Mouse (Mus musculus) forebrain, embryonic 13.5 days (tissue): ENCODE data around the gene Phtf2. TPM values are rescaled to one million over a fixed set of nuclear protein-coding genes. Genes with fewer than 3 reads are reported as not detected.

Experiments
- ATAC-seq: fragments of 200-750 bp; cut with Nextera tagmentation; 2 replicates; pipeline ENCODE4 v1.8.0; 2017
- H3K27ac ChIP-seq: fragments of 300-500 bp; sonication (generic); 2 replicates; pipeline ENCODE4 v1.5.1; 2015; ENCODE audit warnings: inconsistent platforms, mild to moderate bottlenecking, moderate library complexity
- H3K27me3 ChIP-seq: fragments of 300-500 bp; sonication (generic); 2 replicates; pipeline ENCODE4 v1.6.1; 2015; ENCODE audit warnings: mild to moderate bottlenecking, inconsistent platforms
- H3K36me3 ChIP-seq: fragments of 300-500 bp; sonication (generic); 2 replicates; pipeline ENCODE4 v1.6.1; 2015; ENCODE audit warnings: mild to moderate bottlenecking, inconsistent platforms; ENCODE audit not compliant: poor library complexity, severe bottlenecking
- H3K4me1 ChIP-seq: fragments of 300-500 bp; sonication (generic); 2 replicates; pipeline ENCODE4 v1.6.1; 2015; ENCODE audit warnings: inconsistent platforms
- H3K4me2 ChIP-seq: fragments of 300-500 bp; sonication (generic); 2 replicates; pipeline ENCODE4 v1.6.1; 2015; ENCODE audit warnings: inconsistent platforms, mild to moderate bottlenecking, moderate library complexity
- H3K4me3 ChIP-seq: fragments of 300-500 bp; sonication (generic); 2 replicates; pipeline ENCODE4 v1.5.1; 2015; ENCODE audit warnings: mild to moderate bottlenecking, inconsistent platforms
- H3K9ac ChIP-seq: fragments of 300-500 bp; sonication (generic); 2 replicates; pipeline ENCODE4 v1.6.1; 2015; ENCODE audit warnings: mild to moderate bottlenecking, inconsistent platforms
- H3K9me3 ChIP-seq: fragments of 300-500 bp; sonication (generic); replicated peaks from 2 replicates; pipeline ENCODE4 v1.6.1; 2016; ENCODE audit warnings: inconsistent platforms
- WGBS: fragments of 180-500 bp; shearing (Covaris S2); methylation state at CpG from one replicate; pipeline ENCODE4 v1.1.7; 2015; 5-methylcytosine and 5-hydroxymethylcytosine counted together
- polyA plus RNA-seq: library from polyadenylated mRNA; unstranded; fragments of >200 nt; fragmentation: Nextera tagmentation; extraction: Ambion mirVana; gene quantifications from 2 replicates; pipeline ENCODE4 v1.2.1, GENCODE M21; 2015

Gene Phtf2
- 20.7 and 22.5 TPM in 2 replicates for polyA plus RNA-seq

GRCm38 (mm10) chr5:20881915-20882800 lies at the start of gene Phtf2, which contains the start of gene Tmem60:
Gene Phtf2 (minus strand): TSS chr5:20882124.
Gene Tmem60 (plus strand): TSS chr5:20882191.
- ATAC-seq = peak; percentile 99
- Histone ChIP-seq H3K9me3 (no peaks in the 10 kb centered on the region), H3K9ac (peak within 1 kb of the TSS; percentile 82), H3K36me3 (peaks cover 12% of the 10 kb centered on the region), H3K4me1 (peaks cover 21% of the 10 kb centered on the region), H3K27ac (peak within 1 kb of the TSS; percentile 98), H3K4me2 (peak within 1 kb of the TSS; percentile 79), H3K4me3 (peak within 1 kb of the TSS; percentile 68), H3K27me3 (no peaks in the 10 kb centered on the region)
- WGBS = under 1% methylated on average over 93 of the region's 94 CpGs

- WGBS = 86% methylated on average over 3 of the region's 3 CpGs
- H3K4me1 ChIP-seq = peaks cover 12% of the 10 kb centered on the region; the same call in 1 of the 2 replicates
These were observed 49.4 kb upstream of the Phtf2 start for GRCm38 (mm10) chr5:20931300-20931699.

DNA sequence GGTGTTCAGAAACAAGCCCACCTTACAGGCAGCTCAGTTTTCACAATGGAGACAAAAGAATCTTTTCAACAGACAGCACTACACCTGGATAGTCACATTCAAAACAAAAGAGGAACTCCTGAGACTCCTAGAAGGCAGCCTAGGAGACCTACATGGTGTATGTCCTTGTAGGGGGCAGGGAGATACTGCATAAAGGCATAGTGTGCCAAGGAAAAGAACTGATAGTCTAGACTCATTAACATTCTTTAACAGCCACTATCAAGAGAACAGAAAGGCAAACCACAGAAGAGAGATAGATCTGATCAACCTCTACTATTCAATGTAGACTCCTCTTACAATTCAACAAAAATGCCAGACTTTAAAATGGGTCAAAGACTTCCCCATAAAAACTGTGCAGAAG lies 48.5 kb upstream of the Phtf2 start:
- no peaks in the 10 kb centered on the region for H3K9me3 ChIP-seq
- H3K4me3 ChIP-seq = no peak overlapping the region
- no peak overlapping the region for H3K9ac ChIP-seq
- H3K36me3 ChIP-seq = no peaks in the 10 kb centered on the region
- ATAC-seq = no peak
- H3K27me3 ChIP-seq = no peaks in the 10 kb centered on the region
- H3K27ac ChIP-seq = no peak overlapping the region
- no peak overlapping the region for H3K4me2 ChIP-seq
- peaks cover 9% of the 10 kb centered on the region; the same call in 1 of the 2 replicates for H3K4me1 ChIP-seq

More at GRCm38 (mm10) chr5:20931300-20931699, 49.4 kb upstream of the Phtf2 start:
- H3K27ac ChIP-seq = no peak overlapping the region
- no peak overlapping the region for H3K4me3 ChIP-seq
- no peak overlapping the region for H3K4me2 ChIP-seq
- H3K36me3 ChIP-seq = no peaks in the 10 kb centered on the region
- H3K9ac ChIP-seq = no peak overlapping the region
- ATAC-seq = no peak
- no peaks in the 10 kb centered on the region for H3K9me3 ChIP-seq
- no peaks in the 10 kb centered on the region for H3K27me3 ChIP-seq

GRCm38 (mm10) chr5:20929669-20930151 lies 47.8 kb upstream of the Phtf2 start:
- Histone ChIP-seq H3K27me3 (no peaks in the 10 kb centered on the region), H3K4me1 (peaks cover 8% of the 10 kb centered on the region; the same call in 1 of the 2 replicates), H3K36me3 (no peaks in the 10 kb centered on the region), H3K4me3 (no peak overlapping the region), H3K9me3 (no peaks in the 10 kb centered on the region), H3K4me2 (no peak overlapping the region), H3K9ac (no peak overlapping the region), H3K27ac (no peak overlapping the region)
- WGBS = 89% methylated on average over 6 of the region's 6 CpGs
- no peak for ATAC-seq

- Histone ChIP-seq H3K36me3 (no peaks in the 10 kb centered on the region), H3K4me2 (no peak overlapping the region), H3K4me1 (peaks cover 5% of the 10 kb centered on the region; the same call in 1 of the 2 replicates), H3K27me3 (no peaks in the 10 kb centered on the region), H3K4me3 (no peak overlapping the region), H3K9ac (no peak overlapping the region), H3K27ac (no peak overlapping the region), H3K9me3 (no peaks in the 10 kb centered on the region)
- no peak for ATAC-seq
- WGBS = 80% methylated on average over 3 of the region's 3 CpGs
These were observed 43.5 kb upstream of the Phtf2 start for GRCm38 (mm10) chr5:20925451-20925850.

DNA sequence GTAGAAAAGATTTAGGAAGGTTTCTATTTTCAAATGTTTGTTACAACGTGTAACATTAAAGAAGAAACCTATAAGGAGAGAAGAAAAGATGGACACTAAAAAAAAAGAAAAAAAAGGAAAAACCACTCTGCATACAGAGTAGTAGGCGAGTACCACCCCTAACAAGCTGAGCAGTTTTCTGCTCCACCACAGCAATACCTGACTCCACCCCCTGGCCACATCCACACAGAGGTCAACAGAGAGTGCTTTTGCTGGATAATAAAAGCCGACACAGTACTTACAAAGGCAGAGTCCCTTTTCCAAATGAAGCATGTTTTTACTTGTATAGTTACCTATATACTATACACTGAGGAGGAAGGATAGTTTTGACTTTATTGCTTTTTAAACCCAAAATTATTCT lies 42.7 kb upstream of the Phtf2 start:
- WGBS = 77% methylated on average over 3 of the region's 3 CpGs
- Histone ChIP-seq H3K36me3 (no peaks in the 10 kb centered on the region), H3K9me3 (no peaks in the 10 kb centered on the region), H3K27me3 (no peaks in the 10 kb centered on the region), H3K4me1 (peaks cover 4% of the 10 kb centered on the region; the same call in 1 of the 2 replicates), H3K27ac (no peak overlapping the region), H3K4me2 (no peak overlapping the region), H3K9ac (no peak overlapping the region), H3K4me3 (no peak overlapping the region)
- no peak for ATAC-seq

- peak overlapping the region; percentile 31; the same call in 1 of the 2 replicates for H3K27ac ChIP-seq
- ATAC-seq = 0 out of 2 replicates have a peak, but pooled peaks have one; percentile 48
- peaks cover 4% of the 10 kb centered on the region; the same call in 1 of the 2 replicates for H3K4me1 ChIP-seq
These were observed 37.6 kb upstream of the Phtf2 start for GRCm38 (mm10) chr5:20919566-20919965.

GRCm38 (mm10) chr5:20918967-20919366 lies 37.0 kb upstream of the Phtf2 start:
- H3K36me3 ChIP-seq = no peaks in the 10 kb centered on the region
- WGBS = 98% methylated on average over 4 of the region's 4 CpGs
- ATAC-seq = no peak
- no peaks in the 10 kb centered on the region for H3K9me3 ChIP-seq
- no peak overlapping the region for H3K27ac ChIP-seq
- H3K27me3 ChIP-seq = no peaks in the 10 kb centered on the region
- H3K4me1 ChIP-seq = peaks cover 4% of the 10 kb centered on the region; the same call in 1 of the 2 replicates
- H3K4me3 ChIP-seq = no peak overlapping the region
- no peak overlapping the region for H3K4me2 ChIP-seq
- H3K9ac ChIP-seq = no peak overlapping the region

More at GRCm38 (mm10) chr5:20919566-20919965, 37.6 kb upstream of the Phtf2 start:
- Histone ChIP-seq H3K27me3 (no peaks in the 10 kb centered on the region), H3K9me3 (no peaks in the 10 kb centered on the region), H3K4me3 (no peak overlapping the region), H3K9ac (no peak overlapping the region), H3K4me2 (no peak overlapping the region), H3K36me3 (no peaks in the 10 kb centered on the region)
- WGBS = 62% methylated on average over 9 of the region's 9 CpGs

GRCm38 (mm10) chr5:20913372-20914275 lies 31.7 kb upstream of the Phtf2 start:
- H3K27ac ChIP-seq = no peak overlapping the region
- 78% methylated on average over 11 of the region's 11 CpGs for WGBS
- no peaks in the 10 kb centered on the region for H3K4me1 ChIP-seq
- H3K4me2 ChIP-seq = no peak overlapping the region
- H3K27me3 ChIP-seq = no peaks in the 10 kb centered on the region
- ATAC-seq = peak; percentile 69
- no peak overlapping the region for H3K9ac ChIP-seq
- H3K36me3 ChIP-seq = no peaks in the 10 kb centered on the region
- H3K9me3 ChIP-seq = no peaks in the 10 kb centered on the region
- H3K4me3 ChIP-seq = no peak overlapping the region

DNA sequence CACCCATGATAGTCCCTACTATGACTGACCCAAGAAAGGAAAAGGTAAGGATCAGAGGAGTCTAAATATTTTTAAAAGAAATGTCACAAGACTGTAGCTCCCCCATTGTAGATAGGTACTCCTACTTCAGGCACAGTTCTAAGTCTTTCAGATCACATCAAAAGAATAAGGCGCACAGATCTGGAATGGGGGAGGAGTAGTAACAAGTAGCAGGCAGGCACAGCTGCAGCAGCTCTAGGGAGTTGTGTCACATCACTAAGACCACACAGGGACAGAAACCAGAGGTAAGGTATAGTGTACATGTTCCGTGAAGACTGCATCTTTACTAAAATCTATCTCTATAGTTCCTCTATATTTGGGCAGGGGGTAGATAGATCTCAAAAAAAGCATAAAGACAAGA lies 29.8 kb upstream of the Phtf2 start:
- Histone ChIP-seq H3K4me1 (no peaks in the 10 kb centered on the region), H3K4me3 (no peak overlapping the region), H3K27me3 (no peaks in the 10 kb centered on the region), H3K36me3 (peaks cover 6% of the 10 kb centered on the region; the same call in 1 of the 2 replicates), H3K27ac (no peak overlapping the region), H3K9me3 (no peaks in the 10 kb centered on the region), H3K4me2 (no peak overlapping the region), H3K9ac (no peak overlapping the region)
- 81% methylated on average over 2 of the region's 2 CpGs for WGBS
- ATAC-seq = no peak

GRCm38 (mm10) chr5:20906191-20906590 lies 24.3 kb upstream of the Phtf2 start:
- 95% methylated on average over 7 of the region's 7 CpGs for WGBS
- H3K4me1 ChIP-seq = no peaks in the 10 kb centered on the region
- peaks cover 26% of the 10 kb centered on the region; the same call in 1 of the 2 replicates for H3K36me3 ChIP-seq
- H3K4me3 ChIP-seq = no peak overlapping the region
- H3K27me3 ChIP-seq = no peaks in the 10 kb centered on the region
- no peak for ATAC-seq
- no peak overlapping the region for H3K4me2 ChIP-seq
- no peaks in the 10 kb centered on the region for H3K9me3 ChIP-seq
- H3K27ac ChIP-seq = no peak overlapping the region
- H3K9ac ChIP-seq = no peak overlapping the region
